Mouse (Mus musculus): ENCODE measurements at regions not wholly inside any gene's neighbourhood (a gene's known extent, or its start where the extent isn't known, plus 50 kb on each side); places are given as distances from the start of the nearest gene placed in this dataset.

GRCm38 (mm10) chr7:37908618-37909130 lies 114.7 kb downstream of the Uri1 start:
- peaks cover 15% of the 10 kb centered on the region for H3K4me1 ChIP-seq
- H3K4me3 ChIP-seq, result no peak overlapping the region
- no peaks in the 10 kb centered on the region for H3K9me3 ChIP-seq
- no peaks in the 10 kb centered on the region for H3K36me3 ChIP-seq
- no peaks in the 10 kb centered on the region for H3K27me3 ChIP-seq
- ATAC-seq (ENCODE audit: insufficient number of reproducible peaks, low FRiP score, low TSS enrichment, low read depth), result 0 out of 2 replicates have a peak, but pooled peaks have one; percentile 7
- no peak overlapping the region for H3K4me2 ChIP-seq
- no peak overlapping the region for H3K27ac ChIP-seq
- WGBS, result 72% methylated on average over 5 of the region's 5 CpGs
- H3K9ac ChIP-seq, result no peak overlapping the region

GRCm38 (mm10) chr7:37893885-37894284 lies 120.4 kb upstream of the Zfp536 start:
- no peaks in the 10 kb centered on the region for H3K9me3 ChIP-seq
- ATAC-seq (ENCODE audit: insufficient number of reproducible peaks, low FRiP score, low TSS enrichment, low read depth), result no peak
- no peaks in the 10 kb centered on the region for H3K4me1 ChIP-seq
- H3K27me3 ChIP-seq, result no peaks in the 10 kb centered on the region
- H3K4me3 ChIP-seq, result no peak overlapping the region
- no peak overlapping the region for H3K4me2 ChIP-seq
- WGBS, result 78% methylated on average over 6 of the region's 6 CpGs
- H3K9ac ChIP-seq, result no peak overlapping the region
- H3K27ac ChIP-seq, result no peak overlapping the region
- no peaks in the 10 kb centered on the region for H3K36me3 ChIP-seq

GRCm38 (mm10) chr7:37874382-37874781 lies 100.9 kb upstream of the Zfp536 start:
- H3K9ac ChIP-seq, result no peak overlapping the region
- H3K9me3 ChIP-seq, result no peaks in the 10 kb centered on the region
- no peaks in the 10 kb centered on the region for H3K36me3 ChIP-seq
- no peaks in the 10 kb centered on the region for H3K4me1 ChIP-seq
- H3K27ac ChIP-seq, result no peak overlapping the region
- no peak overlapping the region for H3K4me2 ChIP-seq
- no peak for ATAC-seq (ENCODE audit: insufficient number of reproducible peaks, low FRiP score, low TSS enrichment, low read depth)
- no peaks in the 10 kb centered on the region for H3K27me3 ChIP-seq
- H3K4me3 ChIP-seq, result no peak overlapping the region
- WGBS, result 55% methylated on average over 12 of the region's 12 CpGs

GRCm38 (mm10) chr7:37870956-37871355 lies 97.5 kb upstream of the Zfp536 start:
- Histone ChIP-seq H3K4me2 (no peak overlapping the region), H3K9me3 (no peaks in the 10 kb centered on the region), H3K27me3 (no peaks in the 10 kb centered on the region), H3K36me3 (no peaks in the 10 kb centered on the region), H3K9ac (no peak overlapping the region), H3K27ac (no peak overlapping the region), H3K4me3 (no peak overlapping the region), H3K4me1 (no peaks in the 10 kb centered on the region)
- WGBS, result 59% methylated on average over 5 of the region's 5 CpGs
- no peak for ATAC-seq (ENCODE audit: insufficient number of reproducible peaks, low FRiP score, low TSS enrichment, low read depth)

GRCm38 (mm10) chr7:37866468-37866867 lies 93.0 kb upstream of the Zfp536 start:
- ATAC-seq (ENCODE audit: insufficient number of reproducible peaks, low FRiP score, low TSS enrichment, low read depth), result no peak
- no peak overlapping the region for H3K9ac ChIP-seq
- H3K27me3 ChIP-seq, result no peaks in the 10 kb centered on the region
- H3K27ac ChIP-seq, result no peak overlapping the region
- 21% methylated on average over 1 of the region's 1 CpGs for WGBS
- no peaks in the 10 kb centered on the region for H3K36me3 ChIP-seq
- H3K4me1 ChIP-seq, result no peaks in the 10 kb centered on the region
- H3K4me2 ChIP-seq, result no peak overlapping the region
- H3K4me3 ChIP-seq, result no peak overlapping the region
- no peaks in the 10 kb centered on the region for H3K9me3 ChIP-seq

GRCm38 (mm10) chr7:37851471-37851870 lies 78.0 kb upstream of the Zfp536 start:
- H3K27ac ChIP-seq, result no peak overlapping the region
- WGBS, result 82% methylated on average over 5 of the region's 5 CpGs

GRCm38 (mm10) chr7:37845201-37845600 lies 71.8 kb upstream of the Zfp536 start:
- Histone ChIP-seq H3K36me3 (no peaks in the 10 kb centered on the region), H3K4me2 (no peak overlapping the region), H3K9me3 (no peaks in the 10 kb centered on the region), H3K4me3 (no peak overlapping the region), H3K4me1 (peaks cover 18% of the 10 kb centered on the region), H3K9ac (no peak overlapping the region), H3K27ac (no peak overlapping the region), H3K27me3 (no peaks in the 10 kb centered on the region)
- ATAC-seq (ENCODE audit: insufficient number of reproducible peaks, low FRiP score, low TSS enrichment, low read depth), result no peak
- 36% methylated on average over 1 of the region's 1 CpGs for WGBS

More at GRCm38 (mm10) chr7:37851471-37851870, 78.0 kb upstream of the Zfp536 start:
- no peak for ATAC-seq (ENCODE audit: insufficient number of reproducible peaks, low FRiP score, low TSS enrichment, low read depth)
- Histone ChIP-seq H3K4me1 (0 out of 2 replicates have a peak, but pooled peaks cover 5% of the 10 kb centered on the region), H3K4me3 (no peak overlapping the region), H3K9ac (no peak overlapping the region), H3K36me3 (no peaks in the 10 kb centered on the region), H3K27me3 (no peaks in the 10 kb centered on the region), H3K4me2 (no peak overlapping the region), H3K9me3 (no peaks in the 10 kb centered on the region)

GRCm38 (mm10) chr7:37842000-37842513 lies 68.6 kb upstream of the Zfp536 start:
- peak overlapping the region; percentile 51 for H3K4me2 ChIP-seq
- H3K4me3 ChIP-seq, result peak overlapping the region; percentile 28
- 1% methylated on average over 14 of the region's 14 CpGs for WGBS
- no peak overlapping the region for H3K27ac ChIP-seq
- peak overlapping the region; percentile 11; the same call in 1 of the 2 replicates for H3K9ac ChIP-seq
- H3K4me1 ChIP-seq, result peaks cover 18% of the 10 kb centered on the region
- no peaks in the 10 kb centered on the region for H3K27me3 ChIP-seq
- no peaks in the 10 kb centered on the region for H3K9me3 ChIP-seq
- no peaks in the 10 kb centered on the region for H3K36me3 ChIP-seq
- ATAC-seq (ENCODE audit: insufficient number of reproducible peaks, low FRiP score, low TSS enrichment, low read depth), result no peak

- Histone ChIP-seq H3K4me2 (peak overlapping the region; percentile 51), H3K4me3 (no peak overlapping the region), H3K27me3 (no peaks in the 10 kb centered on the region), H3K36me3 (no peaks in the 10 kb centered on the region), H3K27ac (no peak overlapping the region), H3K9me3 (no peaks in the 10 kb centered on the region), H3K9ac (no peak overlapping the region), H3K4me1 (peaks cover 18% of the 10 kb centered on the region)
- WGBS, result 35% methylated on average over 4 of the region's 4 CpGs
- ATAC-seq (ENCODE audit: insufficient number of reproducible peaks, low FRiP score, low TSS enrichment, low read depth), result no peak
Measured at GRCm38 (mm10) chr7:37841549-37841948, 68.1 kb upstream of the Zfp536 start.

GRCm38 (mm10) chr7:37837883-37838282 lies 64.4 kb upstream of the Zfp536 start:
- ATAC-seq (ENCODE audit: insufficient number of reproducible peaks, low FRiP score, low TSS enrichment, low read depth), result no peak; the same call in 1 of the 2 replicates
- Histone ChIP-seq H3K4me2 (no peak overlapping the region), H3K27ac (no peak overlapping the region), H3K9ac (no peak overlapping the region), H3K9me3 (no peaks in the 10 kb centered on the region), H3K4me1 (peaks cover 14% of the 10 kb centered on the region), H3K27me3 (no peaks in the 10 kb centered on the region), H3K36me3 (no peaks in the 10 kb centered on the region), H3K4me3 (no peak overlapping the region)
- WGBS, result 72% methylated on average over 5 of the region's 5 CpGs

- no peaks in the 10 kb centered on the region for H3K9me3 ChIP-seq
- no peak overlapping the region for H3K9ac ChIP-seq
- no peak for ATAC-seq (ENCODE audit: insufficient number of reproducible peaks, low FRiP score, low TSS enrichment, low read depth)
- H3K4me3 ChIP-seq, result no peak overlapping the region
- H3K27me3 ChIP-seq, result no peaks in the 10 kb centered on the region
- no peaks in the 10 kb centered on the region for H3K36me3 ChIP-seq
- H3K4me1 ChIP-seq, result peaks cover 8% of the 10 kb centered on the region
- H3K27ac ChIP-seq, result no peak overlapping the region
- WGBS, result 85% methylated on average over 5 of the region's 5 CpGs
- H3K4me2 ChIP-seq, result no peak overlapping the region
Measured at GRCm38 (mm10) chr7:37837372-37837771, 63.9 kb upstream of the Zfp536 start.

- Histone ChIP-seq H3K36me3 (no peaks in the 10 kb centered on the region), H3K27ac (no peak overlapping the region), H3K4me2 (no peak overlapping the region), H3K9me3 (no peaks in the 10 kb centered on the region), H3K9ac (no peak overlapping the region), H3K4me3 (no peak overlapping the region), H3K27me3 (no peaks in the 10 kb centered on the region), H3K4me1 (no peaks in the 10 kb centered on the region)
- 67% methylated on average over 8 of the region's 8 CpGs for WGBS
- no peak for ATAC-seq (ENCODE audit: insufficient number of reproducible peaks, low FRiP score, low TSS enrichment, low read depth)
Measured at GRCm38 (mm10) chr7:37833420-37833819, 60.0 kb upstream of the Zfp536 start.

- H3K36me3 ChIP-seq, result no peaks in the 10 kb centered on the region
- H3K4me2 ChIP-seq, result no peak overlapping the region
- no peak overlapping the region for H3K27ac ChIP-seq
- WGBS, result 46% methylated on average over 4 of the region's 4 CpGs
- no peak overlapping the region for H3K4me3 ChIP-seq
- H3K9ac ChIP-seq, result no peak overlapping the region
- no peaks in the 10 kb centered on the region for H3K9me3 ChIP-seq
- no peaks in the 10 kb centered on the region for H3K27me3 ChIP-seq
- ATAC-seq (ENCODE audit: insufficient number of reproducible peaks, low FRiP score, low TSS enrichment, low read depth), result peak; percentile 40; the same call in 1 of the 2 replicates
- no peaks in the 10 kb centered on the region for H3K4me1 ChIP-seq
Measured at GRCm38 (mm10) chr7:37832322-37832721, 58.9 kb upstream of the Zfp536 start.
